Mouse (Mus musculus) stomach, postnatal 0 days (tissue): ENCODE results near the gene Usp29.

Source experiments
- CTCF ChIP-seq: IDR thresholded peaks from 2 replicates; pipeline ENCODE4 v1.5.1; 2016; ENCODE audit warnings: antibody characterized with exemption, low read depth, mild to moderate bottlenecking, moderate library complexity
- EP300 ChIP-seq: optimal IDR thresholded peaks from 2 replicates; pipeline ENCODE3; 2016; ENCODE audit warnings: antibody characterized with exemption

- no peak for TF ChIP-seq CTCF
- no peak for TF ChIP-seq EP300
Observed at GRCm38 (mm10) chr7:6837926-6838554, 107.7 kb downstream of the Usp29 start.
